Mouse (Mus musculus) CH12.LX (cell line): ENCODE measurements around the gene Vsig10. TPM values are rescaled to one million over a fixed set of nuclear protein-coding genes. Genes with fewer than 3 reads are reported as not detected.

ENCODE experiments used
- DNase-seq: peaks from one replicate; pipeline ENCODE4 v3.0.0-alpha.2; 2013; ENCODE audit errors: extremely low read depth
- H3K27ac ChIP-seq: 2 replicates; pipeline ENCODE4 v1.5.1; 2012; ENCODE audit warnings: low read depth, mild to moderate bottlenecking, control low read depth, moderate library complexity; ENCODE audit not compliant: insufficient read depth
- H3K27me3 ChIP-seq: replicated peaks from 2 replicates; pipeline ENCODE3; 2012; ENCODE audit warnings: inconsistent platforms
- H3K36me3 ChIP-seq, 2 experiments: replicated peaks in 1 of 2; 2 replicates each; pipeline versions ENCODE3 to v1.6.1; 2012; ENCODE audit warnings: inconsistent platforms in 1 of 2, low read length in 1 of 2, mild to moderate bottlenecking in 1 of 2, mixed read lengths in 1 of 2, moderate library complexity in 1 of 2; ENCODE audit not compliant: control insufficient read depth in 1 of 2, insufficient read depth in 1 of 2
- H3K4me1 ChIP-seq, 2 experiments: 2 replicates each; pipeline ENCODE4 v1.6.1; 2012; ENCODE audit warnings: inconsistent platforms in 1 of 2, moderate library complexity in 1 of 2; ENCODE audit not compliant: insufficient read depth in 2 of 2, control insufficient read depth in 1 of 2
- H3K4me2 ChIP-seq: 2 replicates; pipeline ENCODE4 v1.6.1; 2012; ENCODE audit warnings: low read depth, mild to moderate bottlenecking, control low read depth; ENCODE audit not compliant: poor library complexity, insufficient read depth, severe bottlenecking
- H3K4me3 ChIP-seq, 3 experiments: fragments of 150-350 bp in 1 of 3; sonication (generic) in 1 of 3; replicated peaks in 1 of 3; 2 replicates each; pipeline versions ENCODE3 to v1.5.1; 2011 to 2012; ENCODE audit warnings: low read depth in 2 of 3, low read length in 2 of 3, mild to moderate bottlenecking in 2 of 3, moderate library complexity in 2 of 3, control low read depth in 1 of 3, improper control_type of control experiment in 1 of 3, inconsistent platforms in 1 of 3, mixed read lengths in 1 of 3; ENCODE audit not compliant: poor library complexity in 1 of 3
- H3K79me2 ChIP-seq: replicated peaks from 2 replicates; pipeline ENCODE4 v1.6.1; 2012; ENCODE audit warnings: mild to moderate bottlenecking, moderate library complexity; ENCODE audit not compliant: control insufficient read depth, poor library complexity, insufficient read depth, severe bottlenecking; ENCODE audit errors: extremely low read depth
- H3K9ac ChIP-seq: 2 replicates; pipeline ENCODE4 v1.6.1; 2012; ENCODE audit warnings: low read depth, mild to moderate bottlenecking, control low read depth, moderate library complexity; ENCODE audit not compliant: insufficient read depth
- H3K9me3 ChIP-seq: replicated peaks from 2 replicates; pipeline ENCODE3; 2012; ENCODE audit warnings: low read length, inconsistent platforms, mixed read lengths
- BHLHE40 ChIP-seq: IDR thresholded peaks from 2 replicates; pipeline ENCODE4 v1.6.1; 2011; ENCODE audit warnings: mild to moderate bottlenecking, low read depth, low read length, improper control_type of control experiment
- CHD1 ChIP-seq: IDR thresholded peaks from 2 replicates; pipeline ENCODE4 v1.6.1; 2012; ENCODE audit warnings: low read depth, low read length, improper control_type of control experiment, inconsistent platforms
- CTCF ChIP-seq, 2 experiments: IDR thresholded peaks in 1 of 2; conservative IDR thresholded peaks in 1 of 2; 2 replicates each; pipeline ENCODE4 v1.5.1; 2011 to 2012; ENCODE audit warnings: low read depth in 2 of 2, low read length in 2 of 2, improper control_type of control experiment in 1 of 2, inconsistent platforms in 1 of 2, mild to moderate bottlenecking in 1 of 2, moderate library complexity in 1 of 2
- E2F4 ChIP-seq: IDR thresholded peaks from 2 replicates; pipeline ENCODE4 v1.6.1; 2011; ENCODE audit warnings: low read depth, low read length, improper control_type of control experiment; ENCODE audit not compliant: insufficient replicate concordance
- ELF1 ChIP-seq: IDR thresholded peaks from 2 replicates; pipeline ENCODE4 v1.6.1; 2014; ENCODE audit warnings: low read depth, mild to moderate bottlenecking, inconsistent platforms, low read length, improper control_type of control experiment
- ETS1 ChIP-seq: conservative IDR thresholded peaks from 2 replicates; pipeline ENCODE4 v1.6.1; 2012; ENCODE audit warnings: low read depth, mild to moderate bottlenecking, inconsistent platforms, low read length, improper control_type of control experiment, moderate library complexity
- HCFC1 ChIP-seq: IDR thresholded peaks from 2 replicates; pipeline ENCODE4 v1.6.1; 2012; ENCODE audit warnings: low read depth, mild to moderate bottlenecking, inconsistent platforms, low read length, improper control_type of control experiment
- IRF4 ChIP-seq: IDR thresholded peaks from 2 replicates; pipeline ENCODE4 v1.6.1; 2014; ENCODE audit warnings: low read depth, mild to moderate bottlenecking, inconsistent platforms, low read length, improper control_type of control experiment
- JUN ChIP-seq: IDR thresholded peaks from 2 replicates; pipeline ENCODE4 v1.6.1; 2011; ENCODE audit warnings: low read depth, mild to moderate bottlenecking, low read length, improper control_type of control experiment, moderate library complexity; ENCODE audit not compliant: insufficient read depth
- JUND ChIP-seq: conservative IDR thresholded peaks from 2 replicates; pipeline ENCODE4 v1.6.1; 2011; ENCODE audit warnings: low read depth, low read length, improper control_type of control experiment
- KAT2A ChIP-seq: IDR thresholded peaks from 2 replicates; pipeline ENCODE4 v1.6.1; 2012; ENCODE audit warnings: low read length, improper control_type of control experiment, inconsistent platforms; ENCODE audit not compliant: insufficient replicate concordance
- MAFK ChIP-seq: IDR thresholded peaks from 2 replicates; pipeline ENCODE4 v1.6.1; 2011; ENCODE audit warnings: low read length, improper control_type of control experiment; ENCODE audit not compliant: insufficient replicate concordance
- MAX ChIP-seq: IDR thresholded peaks from 2 replicates; pipeline ENCODE4 v1.6.1; 2011; ENCODE audit warnings: low read length, improper control_type of control experiment
- MAZ ChIP-seq: IDR thresholded peaks from 2 replicates; pipeline ENCODE4 v1.6.1; 2012; ENCODE audit warnings: low read depth, mild to moderate bottlenecking, inconsistent platforms, low read length, improper control_type of control experiment, moderate library complexity
- MEF2A ChIP-seq: IDR thresholded peaks from 2 replicates; pipeline ENCODE4 v1.6.1; 2014; ENCODE audit warnings: low read depth, mild to moderate bottlenecking, inconsistent platforms, low read length, improper control_type of control experiment, borderline replicate concordance
- NRF1 ChIP-seq: IDR thresholded peaks from 2 replicates; pipeline ENCODE4 v1.6.1; 2014; ENCODE audit warnings: low read depth, mild to moderate bottlenecking, inconsistent platforms, low read length, improper control_type of control experiment, moderate library complexity
- PAX5 ChIP-seq: IDR thresholded peaks from 2 replicates; pipeline ENCODE4 v1.6.1; 2012; ENCODE audit warnings: low read length, inconsistent platforms, mixed read lengths
- TBP ChIP-seq: conservative IDR thresholded peaks from 2 replicates; pipeline ENCODE4 v1.6.1; 2011; ENCODE audit warnings: low read depth, low read length, improper control_type of control experiment
- UBTF ChIP-seq: IDR thresholded peaks from 2 replicates; pipeline ENCODE4 v1.6.1; 2012; ENCODE audit warnings: low read depth, mild to moderate bottlenecking, inconsistent platforms, low read length, improper control_type of control experiment, moderate library complexity
- USF2 ChIP-seq: conservative IDR thresholded peaks from 2 replicates; pipeline ENCODE4 v1.6.1; 2011; ENCODE audit warnings: low read depth, low read length, improper control_type of control experiment
- ZC3H11A ChIP-seq: IDR thresholded peaks from 2 replicates; pipeline ENCODE4 v1.6.1; 2012; ENCODE audit warnings: low read depth, mild to moderate bottlenecking, inconsistent platforms, low read length, improper control_type of control experiment
- ZNF384 ChIP-seq: IDR thresholded peaks from 2 replicates; pipeline ENCODE4 v1.6.1; 2012; ENCODE audit warnings: low read depth, low read length, improper control_type of control experiment, inconsistent platforms
- dilution Hi-C: fragments of 300-500 bp; cut with MboI; formaldehyde crosslinking; loops from 2 replicates; pipeline ENCODE4 v1.14.3; 2020; ENCODE audit warnings: low sequenced_read_pairs; ENCODE audit not compliant: extremely low pct_unique_long_range_greater_than_20kb, extremely low pct_ligation_motif_present
- in situ Hi-C: fragments of 300-500 bp; cut with MboI; formaldehyde crosslinking; loops from 3 replicates; pipeline ENCODE4 v1.14.3; 2019; ENCODE audit warnings: low sequenced_read_pairs, low pct_ligation_motif_present, low pct_unique_long_range_greater_than_20kb, mixed read lengths
- polyA plus RNA-seq: library from polyadenylated mRNA; unstranded; fragments of >175 nt; gene quantifications from 2 replicates; pipeline ENCODE4 v1.2.1, GENCODE M21; 2012; ENCODE audit warnings: low read depth; ENCODE audit not compliant: insufficient read length
- total RNA-seq, 2 experiments: library from RNA; depleted of rRNA; stranded (reverse); fragments of 300-350 nt in 1 of 2; fragments of >200 nt in 1 of 2; gene quantifications; 2 replicates each; pipeline ENCODE4 v1.2.3; 2012 to 2014

The Vsig10 gene
- total and polyA plus RNA-seq, 3 experiments = 2.1 to 4.7 (median 3.9) TPM

- peaks cover 0 to 18% of the 10 kb centered on the region in 2 experiments; a peak in 3 of 4 replicates for H3K4me1 ChIP-seq
- DNase-seq = no peak
- H3K79me2 ChIP-seq = no peaks in the 10 kb centered on the region
- in situ Hi-C loops (no loop called here), dilution Hi-C loops (no loop called here)
- no peak overlapping the region for H3K9ac ChIP-seq
- H3K4me3 ChIP-seq = no peak overlapping the region
- no peak overlapping the region for H3K4me2 ChIP-seq
- H3K36me3 ChIP-seq = peaks cover 2 to 6% of the 10 kb centered on the region in 2 experiments
- no peak for TF ChIP-seq KAT2A
- TF ChIP-seq MAX = no peak
- no peak for TF ChIP-seq ETS1
- TF ChIP-seq JUN = no peak
- no peak for TF ChIP-seq PAX5
- no peak for TF ChIP-seq ZNF384
- no peak for TF ChIP-seq MAFK
- TF ChIP-seq HCFC1 = no peak
- TF ChIP-seq TBP = no peak
- TF ChIP-seq USF2 = no peak
- TF ChIP-seq ELF1 = no peak
- no peak for TF ChIP-seq MEF2A
- no peak for TF ChIP-seq E2F4
- no peak for TF ChIP-seq CHD1
- TF ChIP-seq MAZ = no peak
- no peak for TF ChIP-seq CTCF (conservative IDR thresholded peaks at IDR 0.05 in 1 of 2, IDR thresholded peaks at IDR 0.05 in 1 of 2; ENCODE audit: low read depth in 2 of 2, low read length in 2 of 2)
- TF ChIP-seq ZC3H11A = no peak
- TF ChIP-seq NRF1 = no peak
- TF ChIP-seq IRF4 = no peak
- H3K27me3 ChIP-seq = no peaks in the 10 kb centered on the region
- no peak overlapping the region for H3K27ac ChIP-seq
- H3K9me3 ChIP-seq = no peaks in the 10 kb centered on the region
These were observed 26.6 kb downstream of the Vsig10 start for GRCm38 (mm10) chr5:117345432-117345976.

- Histone ChIP-seq H3K36me3 (peaks cover 2 to 5% of the 10 kb centered on the region in 2 experiments), H3K79me2 (no peaks in the 10 kb centered on the region), H3K9me3 (no peaks in the 10 kb centered on the region), H3K4me2 (no peak overlapping the region), H3K4me1 (peaks cover 0 to 18% of the 10 kb centered on the region in 2 experiments; a peak in 3 of 4 replicates), H3K27ac (no peak overlapping the region), H3K4me3 (no peak overlapping the region), H3K9ac (no peak overlapping the region), H3K27me3 (no peaks in the 10 kb centered on the region)
- DNase-seq = no peak
- dilution Hi-C loops (no loop called here), in situ Hi-C loops (no loop called here)
- TF ChIP-seq BHLHE40 (no peak), JUND (no peak), UBTF (no peak), KAT2A (no peak), MEF2A (no peak)
These were observed 27.4 kb downstream of the Vsig10 start for GRCm38 (mm10) chr5:117346281-117346680.
